Mouse (Mus musculus): ENCODE results near the gene 1700029P11Rik.
"Not testable (repeated sequence)": the region's sequence is repeated elsewhere in the genome, so short reads cannot be mapped to it uniquely, and the experiment has no call there.

Gene 1700029P11Rik

GRCm38 (mm10) chr15:81957598-81957997 is 22.7 kb upstream of the 1700029P11Rik start:
- no peak for DNase-seq (ENCODE audit: inconsistent ontology term)

GRCm38 (mm10) chr15:81958906-81959305 is 21.4 kb upstream of the 1700029P11Rik start:
- no peak for DNase-seq (ENCODE audit: inconsistent ontology term)

- DNase-seq (ENCODE audit: inconsistent ontology term): peak; percentile 99
These were observed 19.9 kb upstream of the 1700029P11Rik start, which contains the start of gene Pmm1 for GRCm38 (mm10) chr15:81960171-81961077. Pmm1 (minus strand) TSS chr15:81960930.

GRCm38 (mm10) chr15:81961078-81961451 is 19.3 kb upstream of the 1700029P11Rik start:
- DNase-seq (ENCODE audit: inconsistent ontology term): no peak

GRCm38 (mm10) chr15:81964262-81964661 is 16.1 kb upstream of the 1700029P11Rik start:
- DNase-seq (ENCODE audit: inconsistent ontology term): no peak

GRCm38 (mm10) chr15:81964980-81965545 is 15.3 kb upstream of the 1700029P11Rik start:
- no peak for DNase-seq (ENCODE audit: inconsistent ontology term)

- no peak for DNase-seq (ENCODE audit: inconsistent ontology term)
These were observed 14.1 kb upstream of the 1700029P11Rik start for GRCm38 (mm10) chr15:81966062-81966829.

GRCm38 (mm10) chr15:81967821-81968220 is 12.5 kb upstream of the 1700029P11Rik start:
- no peak for DNase-seq (ENCODE audit: inconsistent ontology term)

GRCm38 (mm10) chr15:81968447-81968846 is 11.9 kb upstream of the 1700029P11Rik start:
- no peak for DNase-seq (ENCODE audit: inconsistent ontology term)

GRCm38 (mm10) chr15:81969173-81969572 is 11.2 kb upstream of the 1700029P11Rik start:
- no peak for DNase-seq (ENCODE audit: inconsistent ontology term)

GRCm38 (mm10) chr15:81969635-81970034 is 10.7 kb upstream of the 1700029P11Rik start:
- DNase-seq (ENCODE audit: inconsistent ontology term): not testable (repeated sequence)

- not testable (repeated sequence) for DNase-seq (ENCODE audit: inconsistent ontology term)
These were observed 9.8 kb upstream of the 1700029P11Rik start for GRCm38 (mm10) chr15:81970498-81970897.

- not testable (repeated sequence) for DNase-seq (ENCODE audit: inconsistent ontology term)
These were observed 5.2 kb upstream of the 1700029P11Rik start for GRCm38 (mm10) chr15:81975156-81975555.

GRCm38 (mm10) chr15:81982173-81982572 is 1.8 kb downstream of the 1700029P11Rik start:
- peak; percentile 22 for DNase-seq (ENCODE audit: inconsistent ontology term)

GRCm38 (mm10) chr15:81985267-81986161 is 5.2 kb downstream of the 1700029P11Rik start:
- DNase-seq (ENCODE audit: inconsistent ontology term): peak; percentile 93

- DNase-seq (ENCODE audit: inconsistent ontology term): no peak
These were observed 7.3 kb downstream of the 1700029P11Rik start, which contains the start of gene Xrcc6 for GRCm38 (mm10) chr15:81987646-81988045. Xrcc6 (plus strand) TSS chr15:81987835.

GRCm38 (mm10) chr15:81989371-81990062 is 9.2 kb downstream of the 1700029P11Rik start:
- peak; percentile 89 for DNase-seq (ENCODE audit: inconsistent ontology term)

- DNase-seq (ENCODE audit: inconsistent ontology term): no peak
These were observed 10.2 kb downstream of the 1700029P11Rik start for GRCm38 (mm10) chr15:81990549-81990948.

GRCm38 (mm10) chr15:81993992-81994391 is 13.7 kb downstream of the 1700029P11Rik start:
- DNase-seq (ENCODE audit: inconsistent ontology term): no peak

- DNase-seq (ENCODE audit: inconsistent ontology term): no peak
These were observed 23.9 kb downstream of the 1700029P11Rik start for GRCm38 (mm10) chr15:82004257-82004656.

Data from Muller cell, postnatal 12 days (primary cell).